Mouse (Mus musculus) monocyte, adult 59 days (primary cell): ENCODE data around the gene Olfr846. TPM values are rescaled to one million over a fixed set of nuclear protein-coding genes. Genes with fewer than 3 reads are reported as not detected.

Experiments
- total RNA-seq, 2 experiments: library from RNA; stranded (reverse); gene quantifications; one replicate each; pipeline ENCODE4 v1.2.4; 2023

The Olfr846 gene
- not detected for total RNA-seq

DNA sequence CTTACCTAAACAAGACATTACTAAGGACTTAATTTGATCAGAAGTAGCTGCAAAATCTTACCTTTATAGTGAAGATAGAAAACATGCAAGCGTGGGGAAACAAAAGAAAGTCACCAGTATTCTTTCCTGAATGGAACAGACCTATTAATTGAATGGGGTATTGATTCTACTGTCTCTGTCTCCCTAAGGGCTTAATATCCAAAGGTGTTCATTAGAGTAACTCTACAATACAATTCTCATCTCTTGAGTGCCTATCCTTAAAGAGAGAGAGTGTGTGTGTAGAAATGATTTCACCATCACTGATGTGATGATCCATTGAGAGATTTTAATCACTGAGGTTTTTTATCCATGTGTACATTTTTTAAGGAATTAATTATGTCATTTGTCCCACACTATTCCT lies at the start of gene Olfr846:
TSS of gene Olfr846 (minus strand) at position 101 of the 400 bp plus-strand sequence.

DNA sequence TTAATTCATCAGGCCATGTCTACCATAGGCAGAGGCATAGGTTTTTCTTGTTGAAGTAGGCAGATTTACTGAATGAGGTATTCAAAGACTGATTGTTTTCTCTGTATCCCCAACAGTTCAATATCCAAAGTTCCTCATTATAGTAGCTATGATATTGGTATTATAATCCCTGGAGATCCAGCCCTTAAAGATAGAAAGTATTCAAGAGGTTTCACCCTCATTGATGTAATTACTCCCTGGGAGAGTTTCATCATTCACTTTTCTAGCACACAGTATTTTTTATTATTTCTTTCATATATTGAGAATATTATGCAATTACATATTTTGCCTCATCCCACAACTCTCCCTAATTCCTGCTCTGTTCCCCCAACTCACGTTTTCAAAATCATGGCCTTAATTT lies 14.8 kb upstream of the Olfr846 start, which contains the start of gene Olfr847:
TSS of gene Olfr847 (minus strand) at position 101 of the 400 bp plus-strand sequence.

GRCm38 (mm10) chr9:19336157-19336556 lies 27.6 kb downstream of the Olfr846 start, which contains the start of gene Olfr845:
Gene Olfr845 (plus strand): TSS chr9:19336457.

GRCm38 (mm10) chr9:19316047-19316446 lies 47.8 kb downstream of the Olfr846 start, which contains the start of gene Olfr844:
Gene Olfr844 (plus strand): TSS chr9:19316347.

Other genes with a start within 250 kb of the Olfr846 start
- not detected for gene Olfr836, start 243.6 kb downstream of the Olfr846 start, total RNA-seq
- gene Olfr837, start 227.7 kb downstream of the Olfr846 start, total RNA-seq, result not detected
- gene Olfr839-ps1, start 186.7 kb downstream of the Olfr846 start, total RNA-seq, result not detected
- gene Olfr843, start 112.0 kb downstream of the Olfr846 start, total RNA-seq, result not detected
- not detected for gene Olfr844, start 47.7 kb downstream of the Olfr846 start, total RNA-seq
- gene Olfr845, start 27.5 kb downstream of the Olfr846 start, total RNA-seq, result not detected
- not detected for gene Olfr847, start 14.7 kb upstream of the Olfr846 start, total RNA-seq
- gene Olfr849, start 76.3 kb upstream of the Olfr846 start, total RNA-seq, result not detected
- not detected for gene Olfr850, start 114.2 kb upstream of the Olfr846 start, total RNA-seq
- not detected for gene Olfr851, start 129.3 kb upstream of the Olfr846 start, total RNA-seq
- gene Olfr853, start 177.1 kb upstream of the Olfr846 start, total RNA-seq, result not detected
- gene Olfr854, start 203.4 kb upstream of the Olfr846 start, total RNA-seq, result not detected
- gene Olfr855, start 218.6 kb upstream of the Olfr846 start, total RNA-seq, result not detected